Mouse (Mus musculus) hindbrain, embryonic 15.5 days (tissue): ENCODE results near the gene Serpinb2. TPM values are rescaled to one million over a fixed set of nuclear protein-coding genes. Genes with fewer than 3 reads are reported as not detected.
A peak's percentile ranks its signal among the peaks of the same experiment; 100 is the strongest.

ENCODE experiments used
- ATAC-seq: fragments of 200-750 bp; cut with Nextera tagmentation; 2 replicates; pipeline ENCODE4 v1.8.0; 2017; ENCODE audit warnings: low read depth, moderate number of reproducible peaks, moderate TSS enrichment; ENCODE audit not compliant: low FRiP score
- H3K27ac ChIP-seq: fragments of 300-500 bp; sonication (generic); replicated peaks from 2 replicates; pipeline ENCODE4 v1.5.1; 2015; ENCODE audit warnings: mild to moderate bottlenecking, inconsistent platforms
- H3K27me3 ChIP-seq: fragments of 300-500 bp; sonication (generic); 2 replicates; pipeline ENCODE4 v1.6.1; 2015; ENCODE audit warnings: control low read depth, inconsistent platforms
- H3K36me3 ChIP-seq: fragments of 300-500 bp; sonication (generic); 2 replicates; pipeline ENCODE4 v1.6.1; 2015; ENCODE audit warnings: control low read depth, inconsistent platforms
- H3K4me1 ChIP-seq: fragments of 300-500 bp; sonication (generic); replicated peaks from 2 replicates; pipeline ENCODE4 v1.6.1; 2015; ENCODE audit warnings: control low read depth, inconsistent platforms
- H3K4me2 ChIP-seq: fragments of 300-500 bp; sonication (generic); 2 replicates; pipeline ENCODE4 v1.6.1; 2015; ENCODE audit warnings: moderate library complexity, mild to moderate bottlenecking, inconsistent platforms
- H3K4me3 ChIP-seq: fragments of 300-500 bp; sonication (generic); 2 replicates; pipeline ENCODE4 v1.5.1; 2015; ENCODE audit warnings: mild to moderate bottlenecking, inconsistent platforms
- H3K9ac ChIP-seq: fragments of 300-500 bp; sonication (generic); 2 replicates; pipeline ENCODE4 v1.6.1; 2015; ENCODE audit warnings: inconsistent platforms
- H3K9me3 ChIP-seq: fragments of 300-500 bp; sonication (generic); 2 replicates; pipeline ENCODE4 v1.6.1; 2016; ENCODE audit warnings: control low read depth, inconsistent platforms
- WGBS: fragments of 180-500 bp; shearing (Covaris S2); methylation state at CpG from one replicate; pipeline ENCODE4 v1.1.7; 2015; 5-methylcytosine and 5-hydroxymethylcytosine counted together
- polyA plus RNA-seq: library from polyadenylated mRNA; unstranded; fragments of >200 nt; fragmentation: Nextera tagmentation; extraction: Ambion mirVana; gene quantifications from 2 replicates; pipeline ENCODE4 v1.2.1, GENCODE M21; 2015

The Serpinb2 gene
- polyA plus RNA-seq: 0.08 TPM in 1 of 2 replicates, not detected in the other

DNA sequence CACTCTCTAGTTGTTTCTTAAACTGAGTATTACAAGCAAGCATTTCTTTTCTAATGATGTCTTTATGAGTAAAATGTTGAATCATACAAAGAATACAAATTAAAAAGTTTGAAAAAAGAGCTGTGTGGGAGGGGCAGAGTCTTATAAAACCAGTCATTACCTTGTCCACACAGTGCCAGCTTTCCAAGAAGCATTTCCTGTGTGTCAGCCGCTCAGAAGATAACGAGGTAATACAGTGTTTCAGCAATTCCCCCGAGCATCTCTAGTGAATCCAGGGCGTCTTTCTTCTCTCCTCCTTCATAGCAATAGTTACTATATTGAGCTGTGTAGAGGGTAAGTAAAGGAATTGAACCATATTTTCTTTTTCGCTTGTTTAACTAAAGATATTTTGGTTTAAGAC lies at the start of gene Serpinb2:
Gene Serpinb2, plus strand, starts transcription at position 172 of the 400 bp plus-strand sequence.
- no peak within 1 kb of the TSS for H3K4me3 ChIP-seq
- H3K27me3 ChIP-seq: no peaks in the 10 kb centered on the region
- no peak within 1 kb of the TSS for H3K4me2 ChIP-seq
- no peaks in the 10 kb centered on the region for H3K9me3 ChIP-seq
- WGBS: 66% methylated on average over 5 of the region's 5 CpGs
- H3K36me3 ChIP-seq: no peaks in the 10 kb centered on the region
- no peak within 1 kb of the TSS for H3K27ac ChIP-seq
- H3K9ac ChIP-seq: no peak within 1 kb of the TSS
- no peak for ATAC-seq
- no peaks in the 10 kb centered on the region for H3K4me1 ChIP-seq

DNA sequence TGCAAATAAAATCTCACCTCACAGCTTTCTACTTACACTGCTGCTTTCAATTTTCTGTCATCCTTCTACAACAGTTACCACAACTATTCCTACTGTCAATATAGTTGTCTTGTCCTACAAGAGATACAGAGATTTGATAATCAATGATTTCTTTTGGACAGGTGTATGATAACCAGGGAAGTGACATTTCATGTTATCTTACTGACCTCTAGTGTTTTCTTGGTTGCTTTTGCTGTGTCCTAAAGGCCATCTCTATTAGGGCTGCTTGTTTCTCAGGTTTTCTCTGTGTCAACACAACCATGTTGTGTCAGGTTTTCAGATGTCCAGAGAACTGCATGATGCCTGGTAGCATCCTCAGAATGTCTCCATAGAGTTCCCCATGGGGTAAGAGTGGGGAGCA lies 31.3 kb upstream of the Serpinb2 start:
- no peak overlapping the region for H3K4me3 ChIP-seq
- no peaks in the 10 kb centered on the region for H3K9me3 ChIP-seq
- no peaks in the 10 kb centered on the region for H3K36me3 ChIP-seq
- H3K27ac ChIP-seq: no peak overlapping the region
- no peak overlapping the region for H3K4me2 ChIP-seq
- no peak overlapping the region for H3K9ac ChIP-seq
- no peaks in the 10 kb centered on the region for H3K4me1 ChIP-seq
- no peak for ATAC-seq
- no peaks in the 10 kb centered on the region for H3K27me3 ChIP-seq

DNA sequence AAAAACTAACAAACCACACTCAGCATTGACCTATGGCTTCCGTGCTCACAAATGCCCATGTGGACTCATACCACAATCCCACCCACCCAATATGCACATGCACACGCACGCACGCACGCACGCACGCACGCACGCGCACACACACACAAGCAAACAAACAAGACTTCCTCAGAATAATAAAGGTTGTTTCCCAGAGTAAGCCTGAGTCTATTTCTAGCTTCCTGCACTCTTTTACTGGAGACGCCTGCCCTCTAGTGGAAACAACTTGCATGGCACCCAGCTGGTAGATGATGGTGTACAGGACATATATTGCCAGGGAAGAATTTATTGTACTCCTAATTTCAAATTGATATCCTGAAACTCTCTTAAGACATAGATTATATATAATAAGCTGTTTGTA lies 29.8 kb upstream of the Serpinb2 start:
- Histone ChIP-seq H3K4me2 (peak overlapping the region; percentile 38), H3K27ac (no peak overlapping the region), H3K9ac (no peak overlapping the region), H3K36me3 (no peaks in the 10 kb centered on the region), H3K9me3 (no peaks in the 10 kb centered on the region), H3K4me1 (no peaks in the 10 kb centered on the region), H3K27me3 (no peaks in the 10 kb centered on the region), H3K4me3 (no peak overlapping the region)
- 22% methylated on average over 11 of the region's 11 CpGs for WGBS
- ATAC-seq: peak; percentile 87

DNA sequence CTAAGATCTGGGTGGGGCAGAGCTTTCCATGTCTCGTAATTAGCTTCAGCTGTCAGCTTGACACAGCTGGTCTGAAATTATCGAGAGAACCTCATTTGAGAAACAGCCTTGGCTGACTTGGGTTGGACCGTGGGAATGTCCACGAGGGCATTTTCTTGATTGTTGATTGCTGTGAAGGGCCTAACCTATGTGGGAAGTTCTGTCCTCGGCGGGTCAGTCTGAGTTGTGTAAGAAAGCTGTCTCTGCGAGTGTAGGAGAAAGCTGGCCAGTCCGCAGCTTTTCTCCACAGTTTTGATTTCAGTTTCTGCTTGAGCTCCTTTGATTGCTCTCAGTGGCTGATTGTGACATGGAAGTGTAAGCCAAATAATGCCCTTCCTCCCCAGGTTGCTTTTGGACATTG lies 21.6 kb upstream of the Serpinb2 start:
- H3K4me1 ChIP-seq: no peaks in the 10 kb centered on the region
- no peaks in the 10 kb centered on the region for H3K27me3 ChIP-seq
- H3K36me3 ChIP-seq: no peaks in the 10 kb centered on the region
- no peaks in the 10 kb centered on the region for H3K9me3 ChIP-seq
- no peak overlapping the region for H3K4me2 ChIP-seq
- H3K27ac ChIP-seq: no peak overlapping the region
- no peak overlapping the region for H3K9ac ChIP-seq
- H3K4me3 ChIP-seq: no peak overlapping the region
- ATAC-seq: no peak
- 78% methylated on average over 8 of the region's 8 CpGs for WGBS

DNA sequence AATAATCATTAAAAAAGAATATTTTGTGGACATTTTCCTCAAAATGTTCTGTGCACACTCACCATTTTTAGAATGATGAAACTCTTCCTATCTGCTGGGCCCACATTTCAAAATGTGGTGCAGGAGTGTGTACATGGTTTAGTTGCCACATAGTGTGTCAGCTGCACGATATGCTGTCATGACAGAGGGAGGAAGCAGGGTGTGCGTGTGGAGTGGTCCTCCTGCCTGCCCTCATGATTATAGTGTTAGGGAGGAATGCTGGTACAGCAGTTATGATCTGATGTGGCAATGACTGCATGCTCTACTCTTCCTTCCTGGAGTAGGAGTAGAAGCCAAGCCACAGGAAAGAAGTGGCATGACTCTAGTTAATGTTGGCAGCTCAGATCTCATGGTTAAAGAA lies 14.4 kb upstream of the Serpinb2 start:
- Histone ChIP-seq H3K9me3 (no peaks in the 10 kb centered on the region), H3K4me3 (no peak overlapping the region), H3K27ac (no peak overlapping the region), H3K4me2 (no peak overlapping the region), H3K4me1 (no peaks in the 10 kb centered on the region), H3K9ac (no peak overlapping the region), H3K27me3 (no peaks in the 10 kb centered on the region), H3K36me3 (no peaks in the 10 kb centered on the region)
- no peak for ATAC-seq
- 75% methylated on average over 2 of the region's 2 CpGs for WGBS

DNA sequence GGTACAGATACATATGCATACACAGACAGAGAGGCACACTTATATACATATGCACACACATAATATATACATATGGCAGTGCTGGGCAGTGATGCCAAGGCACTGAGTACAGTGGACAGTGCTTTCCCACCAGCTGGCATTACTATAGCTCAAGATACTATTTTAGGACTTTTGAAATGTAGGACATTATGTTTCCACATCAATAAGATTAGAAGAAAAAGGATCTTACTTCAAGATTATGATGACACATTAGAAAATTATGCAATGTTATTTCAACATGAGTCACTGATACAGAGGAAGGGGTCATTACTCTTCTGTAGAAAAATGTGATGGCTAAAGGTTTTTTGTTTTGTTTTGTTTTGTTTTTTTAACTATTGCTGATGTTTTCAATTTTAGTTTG lies 9.2 kb upstream of the Serpinb2 start:
- no peaks in the 10 kb centered on the region for H3K36me3 ChIP-seq
- H3K4me2 ChIP-seq: no peak overlapping the region
- no peak overlapping the region for H3K9ac ChIP-seq
- no peak overlapping the region for H3K4me3 ChIP-seq
- no peak overlapping the region for H3K27ac ChIP-seq
- ATAC-seq: no peak
- H3K9me3 ChIP-seq: no peaks in the 10 kb centered on the region
- H3K4me1 ChIP-seq: no peaks in the 10 kb centered on the region
- no peaks in the 10 kb centered on the region for H3K27me3 ChIP-seq

DNA sequence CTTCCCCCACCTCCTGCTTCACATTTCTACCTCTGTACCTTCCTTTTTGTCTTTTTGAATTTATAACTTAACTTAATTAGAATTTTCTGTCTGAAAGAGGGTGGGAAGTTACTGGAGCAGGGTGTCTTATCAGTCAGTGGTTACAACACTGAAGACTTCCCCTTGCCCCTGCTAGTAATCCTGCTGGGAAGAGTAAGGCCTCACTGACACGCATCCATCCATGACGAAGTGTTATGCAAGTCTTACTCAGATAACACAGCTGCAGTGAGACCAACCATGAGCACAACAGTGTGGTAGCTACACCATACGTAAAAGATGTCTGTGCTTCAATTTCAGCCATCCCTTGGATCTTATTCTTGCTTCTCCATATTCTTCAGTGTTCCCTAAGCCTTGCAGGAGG lies 7.9 kb upstream of the Serpinb2 start:
- Histone ChIP-seq H3K36me3 (no peaks in the 10 kb centered on the region), H3K4me2 (no peak overlapping the region), H3K4me1 (no peaks in the 10 kb centered on the region), H3K27me3 (no peaks in the 10 kb centered on the region), H3K9ac (no peak overlapping the region), H3K9me3 (no peaks in the 10 kb centered on the region), H3K27ac (no peak overlapping the region), H3K4me3 (no peak overlapping the region)
- 92% methylated on average over 3 of the region's 3 CpGs for WGBS
- no peak for ATAC-seq

DNA sequence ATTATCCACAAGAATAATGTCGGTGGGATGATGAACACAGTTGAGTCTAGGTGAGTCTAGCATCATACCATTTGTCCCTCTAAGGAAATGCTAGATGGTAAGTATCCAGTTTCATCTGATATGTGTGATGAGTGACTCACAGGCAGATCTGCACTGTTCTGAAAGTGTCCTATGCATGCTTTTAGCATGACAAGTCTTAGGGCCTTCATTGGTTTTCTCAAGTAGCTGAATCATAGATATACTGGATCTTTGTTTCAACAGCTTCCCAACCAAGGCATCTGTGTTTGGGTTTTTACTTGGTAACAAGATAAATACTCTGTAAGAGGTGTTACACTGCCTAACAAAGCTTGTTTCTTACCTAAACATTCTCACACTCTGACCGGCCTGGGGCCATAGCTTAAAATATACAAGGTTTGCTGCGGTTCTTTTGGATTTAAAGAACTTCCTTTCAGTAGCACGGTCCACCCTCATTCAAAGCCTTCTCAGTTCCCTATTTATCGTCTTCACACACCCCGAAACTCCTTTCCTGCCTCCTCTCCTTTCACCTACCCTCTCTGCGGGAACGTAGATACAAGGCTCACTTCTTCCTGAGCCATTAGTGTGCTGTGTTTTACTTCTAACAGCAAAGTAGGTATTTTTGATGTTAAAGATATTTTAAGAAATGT lies 5.2 kb upstream of the Serpinb2 start:
- Histone ChIP-seq H3K27me3 (no peaks in the 10 kb centered on the region), H3K4me2 (no peak overlapping the region), H3K9ac (no peak overlapping the region), H3K4me1 (no peaks in the 10 kb centered on the region), H3K9me3 (no peaks in the 10 kb centered on the region), H3K4me3 (no peak overlapping the region), H3K36me3 (no peaks in the 10 kb centered on the region), H3K27ac (no peak overlapping the region)
- no peak for ATAC-seq
- 91% methylated on average over 8 of the region's 8 CpGs for WGBS

DNA sequence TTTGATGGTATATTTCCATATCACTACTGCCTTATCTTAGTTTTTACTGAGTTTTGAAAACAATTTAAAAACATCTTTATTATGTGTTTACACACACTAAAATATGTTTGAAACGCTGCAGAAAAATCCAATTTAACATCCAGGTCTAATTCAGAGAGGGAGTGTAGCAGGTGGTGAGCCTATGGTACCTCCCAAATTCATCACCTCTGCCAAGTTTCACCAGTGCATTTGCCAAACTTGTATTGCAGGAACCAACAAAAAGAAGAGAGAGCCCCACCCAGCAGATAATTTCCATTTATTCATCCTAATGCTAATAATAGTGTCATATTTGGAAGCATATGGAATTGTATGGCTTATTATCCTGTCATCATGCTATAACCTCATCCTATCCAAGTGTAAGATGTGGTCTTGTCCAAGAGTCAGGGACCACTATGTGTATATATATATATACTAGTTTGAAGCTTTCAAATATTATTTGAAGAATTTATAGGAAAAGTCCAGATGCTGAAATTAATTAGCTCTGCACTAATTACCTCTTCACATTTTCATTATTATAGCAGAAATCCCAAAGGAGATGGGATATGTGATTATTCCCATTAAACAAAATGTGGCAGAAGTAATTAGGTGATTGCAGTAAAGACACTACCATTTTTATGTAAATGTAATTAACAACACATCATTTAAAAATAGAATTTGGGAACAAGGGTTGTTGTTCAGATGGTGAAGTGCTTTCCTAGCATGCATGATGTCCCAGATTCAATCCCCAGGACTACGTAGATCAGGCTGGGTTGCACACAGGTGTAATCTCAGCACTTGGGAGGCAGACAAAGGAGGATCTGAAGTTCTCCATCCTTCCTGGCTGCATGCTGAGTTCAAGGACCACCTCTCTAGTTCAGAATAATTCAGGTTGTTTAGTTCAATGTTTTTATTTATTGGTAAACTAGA lies 1.2 kb downstream of the Serpinb2 start:
- no peak overlapping the region for H3K4me2 ChIP-seq
- 59% methylated on average over 2 of the region's 2 CpGs for WGBS
- no peaks in the 10 kb centered on the region for H3K36me3 ChIP-seq
- H3K4me1 ChIP-seq: no peaks in the 10 kb centered on the region
- no peaks in the 10 kb centered on the region for H3K9me3 ChIP-seq
- no peak overlapping the region for H3K4me3 ChIP-seq
- no peak overlapping the region for H3K27ac ChIP-seq
- no peak for ATAC-seq
- H3K27me3 ChIP-seq: no peaks in the 10 kb centered on the region
- H3K9ac ChIP-seq: no peak overlapping the region

DNA sequence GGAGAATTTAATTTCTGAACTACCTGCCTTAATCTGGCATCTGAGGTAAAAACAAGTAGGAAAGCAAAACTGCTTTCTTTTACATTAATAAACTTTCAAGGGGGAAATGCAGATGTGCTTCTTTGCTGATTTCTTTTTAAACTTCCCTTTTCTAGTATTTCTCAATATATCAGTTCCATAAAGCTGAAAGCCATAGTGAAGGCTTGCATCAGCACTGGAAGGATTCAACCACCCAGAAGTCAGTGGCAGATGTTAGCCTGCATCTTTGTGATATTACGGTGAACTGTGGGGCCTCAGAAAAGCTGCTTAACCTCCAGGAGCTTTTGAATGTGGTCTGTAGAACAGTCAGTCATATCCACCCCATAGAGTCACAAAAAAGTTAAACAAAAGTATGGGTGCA lies 2.3 kb downstream of the Serpinb2 start:
- H3K4me2 ChIP-seq: no peak overlapping the region
- H3K27me3 ChIP-seq: no peaks in the 10 kb centered on the region
- H3K9me3 ChIP-seq: no peaks in the 10 kb centered on the region
- no peak overlapping the region for H3K4me3 ChIP-seq
- no peak overlapping the region for H3K9ac ChIP-seq
- H3K4me1 ChIP-seq: no peaks in the 10 kb centered on the region
- ATAC-seq: no peak
- H3K36me3 ChIP-seq: no peaks in the 10 kb centered on the region
- H3K27ac ChIP-seq: no peak overlapping the region
- WGBS: 87% methylated on average over 1 of the region's 1 CpGs

DNA sequence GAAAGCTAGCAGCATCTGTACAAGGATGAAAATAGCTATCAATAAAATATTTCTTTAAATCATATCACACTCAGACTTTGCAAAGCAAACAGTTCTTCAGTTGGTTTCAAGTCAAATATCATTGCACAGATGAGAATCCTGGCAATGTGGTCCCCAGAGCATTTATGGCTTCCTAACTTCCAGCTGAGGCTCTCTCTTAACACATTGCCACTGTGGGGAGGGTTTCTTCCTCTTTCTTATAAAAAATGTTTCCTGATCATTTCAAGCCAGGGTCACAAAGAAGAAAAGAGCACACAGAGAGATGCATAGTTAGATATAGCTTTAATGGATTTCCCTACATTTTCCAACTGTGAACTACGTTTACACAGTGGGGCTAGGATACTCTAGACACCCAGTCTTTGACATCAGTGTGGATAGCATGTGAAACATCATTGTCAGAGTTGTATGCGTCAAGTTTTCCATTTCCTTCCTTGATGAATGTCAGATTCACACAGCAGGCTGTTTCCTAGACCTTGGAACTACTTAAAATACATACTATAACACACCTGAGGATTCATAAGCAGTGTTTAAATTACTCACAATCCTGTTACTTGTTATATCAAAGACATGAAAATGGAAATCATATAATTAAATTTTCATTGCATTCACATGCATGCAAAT lies 4.7 kb downstream of the Serpinb2 start:
- WGBS: 71% methylated on average over 2 of the region's 2 CpGs
- no peak overlapping the region for H3K9ac ChIP-seq
- no peak for ATAC-seq

DNA sequence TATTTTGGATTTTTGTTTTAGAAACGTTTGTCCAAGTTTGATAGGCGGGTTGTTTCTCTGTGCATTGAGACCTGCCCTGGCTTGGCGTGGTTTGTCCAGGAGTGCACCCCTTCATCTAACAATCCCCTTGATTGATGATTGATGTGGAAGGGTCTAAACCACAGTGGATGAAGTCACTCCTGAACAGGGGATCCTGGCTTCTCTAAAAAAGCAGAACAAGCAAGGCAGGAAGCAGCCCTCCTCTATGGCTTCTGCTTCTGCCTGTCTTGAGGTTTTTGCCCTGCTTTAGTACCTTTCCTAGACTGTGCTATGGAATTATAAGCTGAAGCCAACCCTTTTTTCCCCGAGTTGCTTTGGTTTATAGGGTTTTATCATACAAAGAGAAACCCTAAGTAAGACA lies 14.4 kb downstream of the Serpinb2 start:
- WGBS: 84% methylated on average over 4 of the region's 4 CpGs
- Histone ChIP-seq H3K9me3 (no peaks in the 10 kb centered on the region), H3K4me1 (no peaks in the 10 kb centered on the region), H3K9ac (no peak overlapping the region), H3K36me3 (no peaks in the 10 kb centered on the region), H3K4me2 (no peak overlapping the region), H3K4me3 (no peak overlapping the region), H3K27me3 (no peaks in the 10 kb centered on the region), H3K27ac (no peak overlapping the region)
- no peak for ATAC-seq

More for the DNA sequence above, 4.7 kb downstream of the Serpinb2 start:
- H3K9me3 ChIP-seq: no peaks in the 10 kb centered on the region
- no peaks in the 10 kb centered on the region for H3K4me1 ChIP-seq
- H3K4me2 ChIP-seq: no peak overlapping the region
- no peaks in the 10 kb centered on the region for H3K36me3 ChIP-seq
- H3K27me3 ChIP-seq: no peaks in the 10 kb centered on the region
- no peak overlapping the region for H3K27ac ChIP-seq
- H3K4me3 ChIP-seq: no peak overlapping the region
